Mouse (Mus musculus) small intestine, adult 2 months (tissue): Measurements from ENCODE around the gene Ogfrl1. TPM values are rescaled to one million over a fixed set of nuclear protein-coding genes. Genes with fewer than 3 reads are reported as not detected.

Experiments used
- H3K27ac ChIP-seq: fragments of 200-500 bp; 2 replicates; pipeline ENCODE4 v1.5.1; 2012; ENCODE audit warnings: low read depth, low read length, control low read depth, inconsistent platforms; ENCODE audit not compliant: insufficient read depth
- H3K27me3 ChIP-seq: fragments of 200-500 bp; 2 replicates; pipeline ENCODE4 v1.6.1; 2012; ENCODE audit warnings: mild to moderate bottlenecking, moderate library complexity, low read length, inconsistent platforms; ENCODE audit not compliant: control insufficient read depth, insufficient read depth
- H3K36me3 ChIP-seq: fragments of 200-500 bp; 2 replicates; pipeline ENCODE4 v1.6.1; 2012; ENCODE audit warnings: mild to moderate bottlenecking, low read length, control low read depth, inconsistent platforms; ENCODE audit not compliant: control insufficient read depth, insufficient read depth
- H3K4me1 ChIP-seq: fragments of 200-500 bp; 2 replicates; pipeline ENCODE4 v1.6.1; 2012; ENCODE audit warnings: low read length, inconsistent platforms, mixed read lengths; ENCODE audit not compliant: control insufficient read depth, insufficient read depth, insufficient read length
- H3K4me3 ChIP-seq: fragments of 200-500 bp; 2 replicates; pipeline ENCODE4 v1.5.1; 2012; ENCODE audit warnings: low read depth, mild to moderate bottlenecking, control low read depth, inconsistent platforms, low read length, moderate library complexity
- CTCF ChIP-seq: fragments of 200-500 bp; IDR thresholded peaks from 2 replicates; pipeline ENCODE4 v1.5.1; 2012; ENCODE audit warnings: low read depth, mild to moderate bottlenecking, control low read depth, inconsistent platforms, low read length, moderate library complexity, mixed read lengths; ENCODE audit not compliant: insufficient replicate concordance, insufficient read length; ENCODE audit errors: extremely low read depth
- POLR2A ChIP-seq: fragments of 200-500 bp; IDR thresholded peaks from 2 replicates; pipeline ENCODE4 v1.6.1; 2012; ENCODE audit warnings: low read depth, mild to moderate bottlenecking, control low read depth, inconsistent platforms, low read length, moderate library complexity
- WGBS: fragments of 180-500 bp; shearing (Covaris S2); methylation state at CpG from one replicate; pipeline ENCODE4 v1.1.7; 2018; 5-methylcytosine and 5-hydroxymethylcytosine counted together
- polyA plus RNA-seq: library from polyadenylated mRNA; depleted of rRNA; stranded (reverse); fragments of >200 nt; gene quantifications from 2 replicates; pipeline ENCODE4 v1.2.3, GENCODE M21; 2012

The Ogfrl1 gene
- polyA plus RNA-seq, 1 experiment = 1.3 TPM

DNA sequence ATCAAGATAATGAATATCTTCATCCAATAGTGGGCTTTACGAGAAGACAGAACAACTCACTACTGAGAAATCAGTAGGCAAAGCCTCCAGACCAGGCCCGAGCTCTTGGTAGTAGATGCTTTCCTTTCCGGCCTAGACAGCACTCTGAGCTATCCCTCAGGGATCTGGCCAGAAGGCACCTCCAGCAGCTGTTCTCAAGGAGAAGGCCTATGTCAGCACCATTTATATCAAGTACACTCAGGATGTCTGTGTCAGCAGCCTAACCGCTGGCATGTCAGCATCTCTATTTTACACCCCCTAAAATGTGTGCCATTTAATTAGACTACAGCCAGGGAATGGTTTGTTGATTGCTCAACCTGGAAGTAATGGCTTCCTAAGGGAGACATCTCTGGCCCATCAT, 65.4 kb downstream of the Ogfrl1 start:
- Histone ChIP-seq H3K27ac (no peak overlapping the region), H3K36me3 (no peaks in the 10 kb centered on the region), H3K4me1 (no peaks in the 10 kb centered on the region), H3K27me3 (no peaks in the 10 kb centered on the region), H3K4me3 (no peak overlapping the region)
- no peak for TF ChIP-seq CTCF
- TF ChIP-seq POLR2A = no peak
- 91% methylated on average over 4 of the region's 4 CpGs for WGBS

DNA sequence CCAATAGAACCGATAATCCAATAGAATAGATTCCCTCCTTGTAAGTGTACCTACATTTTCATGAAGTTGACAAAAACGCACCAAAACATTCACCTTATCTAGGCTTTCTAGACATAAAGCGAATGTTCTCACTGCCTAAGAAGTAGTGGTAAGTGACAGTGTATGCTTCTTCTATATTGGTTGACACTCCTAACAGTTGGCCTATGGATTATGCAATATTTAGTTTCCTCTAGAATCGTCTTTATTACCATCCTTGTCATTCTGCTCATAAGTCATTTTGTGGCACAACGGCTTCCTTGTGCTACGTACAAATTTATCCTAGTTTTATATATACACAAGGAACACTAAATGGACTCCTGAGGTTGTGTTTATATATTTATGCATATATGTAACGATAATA, 72.4 kb downstream of the Ogfrl1 start:
- TF ChIP-seq CTCF = no peak
- Histone ChIP-seq H3K4me1 (no peaks in the 10 kb centered on the region), H3K27me3 (no peaks in the 10 kb centered on the region), H3K27ac (no peak overlapping the region), H3K36me3 (no peaks in the 10 kb centered on the region), H3K4me3 (no peak overlapping the region)
- 74% methylated on average over 7 of the region's 7 CpGs for WGBS

DNA sequence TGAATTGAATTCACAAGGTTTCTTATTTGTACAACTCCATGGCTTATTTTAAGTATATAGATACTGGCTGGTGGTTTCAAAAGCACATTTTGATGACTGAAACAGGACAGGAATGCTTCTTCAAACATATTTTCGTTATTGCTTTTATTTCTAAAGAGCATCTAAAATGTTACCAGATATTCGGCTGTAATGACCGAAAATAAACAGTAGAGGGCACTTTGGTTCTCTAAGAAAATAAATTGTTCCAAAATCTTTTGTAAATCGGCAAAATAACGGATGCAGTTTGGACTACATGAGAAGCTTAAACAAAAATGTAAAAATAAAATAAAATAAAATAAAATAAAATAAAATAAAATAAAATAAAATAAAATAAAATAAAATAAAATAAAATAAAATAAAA, 73.3 kb downstream of the Ogfrl1 start:
- Histone ChIP-seq H3K36me3 (no peaks in the 10 kb centered on the region), H3K4me1 (no peaks in the 10 kb centered on the region), H3K4me3 (no peak overlapping the region), H3K27ac (no peak overlapping the region), H3K27me3 (no peaks in the 10 kb centered on the region)
- no peak for TF ChIP-seq CTCF
- TF ChIP-seq POLR2A = no peak
- 11% methylated on average over 5 of the region's 5 CpGs for WGBS

DNA sequence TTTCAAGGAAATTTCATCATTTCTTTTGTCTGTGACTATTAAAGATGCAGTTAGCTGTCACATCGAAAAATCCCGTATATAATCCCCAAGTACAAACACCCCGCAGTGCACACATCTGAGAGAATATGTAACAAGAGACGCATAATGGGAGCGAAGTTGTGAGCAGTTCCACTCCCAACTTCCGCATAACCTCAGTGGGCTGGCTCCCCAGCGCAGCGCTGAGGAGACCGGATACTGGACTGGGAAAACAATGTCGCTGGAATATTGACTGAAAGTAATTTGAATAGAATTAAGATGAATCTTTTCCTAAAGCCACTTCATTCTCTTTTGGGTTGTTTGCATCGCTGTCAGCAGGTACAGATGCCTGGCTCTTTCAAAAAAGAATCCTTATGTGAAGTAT, 74.3 kb downstream of the Ogfrl1 start:
- Histone ChIP-seq H3K27ac (no peak overlapping the region), H3K4me1 (no peaks in the 10 kb centered on the region), H3K36me3 (no peaks in the 10 kb centered on the region), H3K4me3 (no peak overlapping the region), H3K27me3 (no peaks in the 10 kb centered on the region)
- 80% methylated on average over 11 of the region's 11 CpGs for WGBS
- TF ChIP-seq POLR2A (no peak), CTCF (no peak)

DNA sequence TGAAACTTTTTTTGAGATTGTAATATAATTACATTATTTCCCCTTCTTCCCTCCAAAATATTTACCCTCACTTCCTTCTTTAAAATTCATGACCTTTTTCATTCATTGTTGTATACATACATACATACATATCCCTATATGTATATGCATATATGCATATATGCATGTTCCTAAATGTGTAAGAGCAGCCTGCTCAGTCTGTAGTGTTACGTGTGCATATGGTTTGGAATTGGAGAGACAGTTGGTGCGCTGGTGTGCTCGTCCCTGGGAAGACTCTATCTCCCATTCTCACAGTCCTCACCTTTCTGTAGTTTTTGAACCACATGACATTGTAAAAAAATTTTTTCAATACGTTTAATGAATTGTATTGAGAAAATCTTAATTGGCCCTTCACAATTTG, 75.4 kb downstream of the Ogfrl1 start:
- TF ChIP-seq POLR2A = no peak
- Histone ChIP-seq H3K27ac (no peak overlapping the region), H3K36me3 (no peaks in the 10 kb centered on the region), H3K4me1 (no peaks in the 10 kb centered on the region), H3K27me3 (no peaks in the 10 kb centered on the region), H3K4me3 (no peak overlapping the region)
- WGBS = 76% methylated on average over 4 of the region's 4 CpGs

DNA sequence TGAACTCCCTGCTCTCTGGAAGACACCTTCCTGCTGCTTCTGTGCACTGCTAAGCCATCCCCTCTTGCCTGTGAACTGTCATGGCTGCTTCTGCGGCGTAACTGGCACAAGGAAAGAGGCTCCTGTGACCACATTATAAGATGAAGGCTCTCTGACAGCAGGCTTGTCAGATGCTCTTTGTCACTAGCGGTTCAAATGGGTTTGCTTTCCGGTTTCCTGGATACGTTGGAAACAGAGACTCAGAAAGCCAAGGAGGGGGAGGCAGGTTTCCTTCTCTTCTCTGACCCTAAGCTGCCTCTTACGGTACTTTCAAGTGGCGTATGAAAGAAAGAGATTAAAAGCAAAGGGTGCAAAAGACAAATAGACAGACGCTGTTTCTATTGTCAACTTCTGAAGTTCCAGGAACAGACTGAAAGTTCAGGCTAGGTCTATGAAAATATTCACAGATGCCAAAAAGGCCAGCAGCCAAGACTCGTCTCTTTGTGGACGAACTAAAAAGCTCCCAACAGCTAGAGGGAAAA, 76.2 kb downstream of the Ogfrl1 start:
- TF ChIP-seq POLR2A (no peak), CTCF (no peak)
- Histone ChIP-seq H3K27me3 (no peaks in the 10 kb centered on the region), H3K4me1 (no peaks in the 10 kb centered on the region), H3K27ac (no peak overlapping the region; the same call in 1 of the 2 replicates), H3K36me3 (no peaks in the 10 kb centered on the region), H3K4me3 (no peak overlapping the region)
- WGBS = 50% methylated on average over 10 of the region's 10 CpGs

DNA sequence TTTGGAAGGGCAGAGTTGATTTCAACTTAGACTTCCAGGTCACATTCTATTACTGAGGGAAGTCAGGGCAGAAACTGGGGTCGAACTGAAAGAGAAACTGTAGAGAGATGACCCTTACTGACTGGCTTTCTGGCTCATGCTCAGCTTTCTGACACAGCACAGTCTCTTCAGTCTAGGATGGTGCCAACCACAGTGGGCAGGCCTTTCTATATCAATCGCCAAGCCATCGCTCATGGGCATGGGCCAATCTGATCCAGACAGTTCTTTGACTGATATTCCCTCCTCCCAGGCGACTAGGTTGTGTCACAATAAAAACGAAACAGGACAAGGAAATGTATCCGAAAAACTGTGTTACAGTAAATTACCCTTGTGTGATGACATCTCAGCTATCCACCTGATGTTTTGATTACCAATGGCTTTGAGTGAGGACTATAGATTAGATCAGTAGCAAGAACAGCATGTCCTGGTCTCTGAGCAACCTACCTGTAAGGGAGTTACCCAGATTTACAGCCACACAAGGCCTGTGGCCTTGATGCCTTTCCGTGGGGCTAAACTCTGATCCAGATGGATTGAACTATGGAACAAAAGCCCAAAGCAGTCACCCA, 76.9 kb downstream of the Ogfrl1 start:
- H3K4me1 ChIP-seq = no peaks in the 10 kb centered on the region
- H3K4me3 ChIP-seq = no peak overlapping the region
- WGBS = 72% methylated on average over 7 of the region's 7 CpGs
- no peak for TF ChIP-seq CTCF
- TF ChIP-seq POLR2A = no peak
- H3K27ac ChIP-seq = no peak overlapping the region
- H3K36me3 ChIP-seq = no peaks in the 10 kb centered on the region
- no peaks in the 10 kb centered on the region for H3K27me3 ChIP-seq
